Mouse (Mus musculus) B cell, adult 67 days (primary cell): Measurements from ENCODE around the gene Eaf2. TPM values are rescaled to one million over a fixed set of nuclear protein-coding genes. Genes with fewer than 3 reads are reported as not detected.

Experiments used
- total RNA-seq, 2 experiments: library from RNA; stranded (reverse); gene quantifications; 4 replicates each; pipeline ENCODE4 v1.2.4; 2023

Eaf2 gene
- 10 to 100 TPM; 13.5 to 14.1 TPM for total RNA-seq

DNA sequence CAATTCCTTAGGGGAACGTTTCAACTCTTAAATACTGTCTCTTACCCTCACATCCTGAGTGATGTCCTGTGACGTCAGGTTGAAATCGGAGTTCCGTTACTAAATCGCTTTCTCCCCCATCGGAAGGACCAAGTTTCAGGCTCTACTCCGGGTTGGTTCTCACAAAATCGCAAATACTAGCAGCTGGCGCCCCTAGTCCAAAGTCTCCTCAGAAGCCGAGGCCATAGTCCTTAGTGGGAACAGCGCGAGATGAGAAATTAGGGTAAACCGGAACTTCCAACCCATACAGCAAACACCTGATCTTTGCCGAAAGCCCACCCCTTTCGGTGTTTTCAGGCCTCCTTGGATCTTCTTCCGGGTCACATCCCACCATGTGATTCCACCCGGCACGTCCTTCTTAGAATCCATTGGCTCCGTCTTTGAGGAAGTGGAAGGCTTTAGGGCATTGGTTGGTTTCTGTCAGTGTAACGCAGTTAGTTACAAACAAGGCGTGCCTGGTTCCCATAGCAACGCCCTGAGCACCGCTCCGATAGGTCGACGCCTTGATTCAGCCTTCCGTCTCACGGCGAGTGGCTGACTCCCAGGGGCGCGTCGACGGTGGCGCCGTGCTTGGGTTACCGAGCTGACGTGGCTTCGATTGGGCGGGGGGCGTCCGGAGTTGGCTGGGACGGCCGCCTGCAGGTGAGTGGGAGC, at the start of gene Eaf2, which contains the start of gene Golgb1:
TSS of gene Eaf2 (minus strand) at position 421 of the 693 bp plus-strand sequence.
TSS of gene Golgb1 (plus strand) at position 558 of the 693 bp plus-strand sequence.

DNA sequence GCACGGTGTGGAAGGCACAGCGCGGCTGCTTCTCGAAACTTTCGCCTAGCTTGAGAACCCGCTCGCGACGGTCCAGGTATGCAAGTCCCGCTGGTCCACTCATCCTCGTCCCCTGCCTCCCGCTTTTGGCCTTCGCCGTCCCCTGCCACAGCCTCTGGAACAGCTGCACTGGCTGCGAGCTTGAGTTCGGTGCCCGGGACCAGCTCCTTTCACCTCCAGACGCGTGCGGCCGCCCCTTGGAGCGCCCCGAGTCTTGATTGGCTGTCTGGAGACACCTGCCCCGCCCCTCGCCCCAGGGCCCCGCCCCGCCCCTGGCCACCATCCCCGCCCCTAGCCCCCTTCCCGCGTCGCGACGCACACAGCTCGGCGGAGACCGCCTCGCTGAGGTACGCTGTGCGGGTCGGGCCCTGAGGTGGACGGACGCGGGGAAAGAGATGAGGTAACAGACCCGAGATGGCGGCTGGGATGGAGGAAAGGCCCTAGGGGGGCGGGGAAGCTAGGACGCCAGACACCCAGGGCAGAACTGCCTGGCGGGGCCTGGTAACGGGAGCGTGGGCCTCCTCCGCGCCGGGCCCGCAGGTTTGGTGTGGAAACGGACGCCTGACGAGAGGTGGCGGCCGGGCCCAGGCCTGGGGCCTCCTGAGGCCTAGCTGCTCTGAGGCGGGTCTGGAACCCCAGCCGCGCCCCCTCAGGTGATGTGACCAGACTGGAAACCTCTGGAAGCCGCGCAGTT, 46.6 kb downstream of the Eaf2 start, which contains the start of gene Iqcb1:
TSS of gene Iqcb1 (plus strand) at position 332 of the 733 bp plus-strand sequence.

DNA sequence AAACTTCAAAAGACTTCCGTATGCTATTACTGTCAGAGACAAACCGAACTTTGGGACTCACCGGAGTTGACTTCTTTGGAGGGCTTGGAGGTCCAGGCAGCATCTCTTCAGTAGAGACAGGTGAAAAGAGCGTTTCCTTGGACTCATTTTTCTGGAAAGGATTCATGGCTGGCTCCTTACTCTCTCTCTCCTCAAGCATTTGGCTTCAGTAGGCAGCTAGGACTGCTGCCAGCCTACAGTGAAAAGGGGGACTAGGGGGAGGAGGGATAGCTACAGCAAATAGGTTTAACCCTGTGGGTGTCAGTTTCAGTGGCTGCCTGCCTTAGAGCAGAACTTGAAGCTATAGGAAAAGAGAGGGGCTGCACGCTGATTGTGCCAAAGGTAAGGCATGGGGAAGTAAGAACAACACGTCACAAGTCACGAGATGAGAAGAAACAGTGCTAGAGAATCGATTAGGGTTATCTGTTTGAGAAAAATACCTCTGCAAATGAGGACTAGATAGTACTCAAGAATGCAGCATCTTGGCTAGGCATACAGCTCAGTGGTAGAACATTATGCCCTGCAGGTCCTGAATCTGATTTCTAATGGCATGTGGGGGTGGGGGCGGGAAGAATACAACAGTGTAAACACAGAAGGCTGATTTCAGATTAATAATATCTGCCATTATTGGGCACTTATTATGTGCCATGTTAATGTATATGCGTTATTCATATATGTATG, 90.0 kb downstream of the Eaf2 start, which contains the start of gene Slc15a2:
TSS of gene Slc15a2 (minus strand) at position 369 of the 720 bp plus-strand sequence.

Other genes with a start within 250 kb of the Eaf2 start
- 100 to 1,000 TPM; 148 to 156 TPM for gene Cd86, start 208.9 kb downstream of the Eaf2 start, total RNA-seq
- gene Ildr1, start 181.0 kb downstream of the Eaf2 start, total RNA-seq = 10 to 100 TPM; 14.5 to 14.8 TPM
- 10 to 100 TPM; 14.0 to 27.3 TPM for gene Slc15a2, start 90.0 kb downstream of the Eaf2 start, total RNA-seq
- 10 to 100 TPM; 66.9 to 72.6 TPM for gene Iqcb1, start 46.6 kb downstream of the Eaf2 start, total RNA-seq
- gene Golgb1, start 137 bp upstream of the Eaf2 start, total RNA-seq = 10 to 100 TPM; 35.6 to 45.4 TPM
- 100 to 1,000 TPM; 346 to 360 TPM for gene Hcls1, start 60.0 kb upstream of the Eaf2 start, total RNA-seq
- 1 to 10 TPM in 1 of 2 experiments, under 1 TPM in 1; 0.74 to 1.4 TPM for gene Fbxo40, start 115.5 kb upstream of the Eaf2 start, total RNA-seq
- gene Polq, start 136.8 kb upstream of the Eaf2 start, total RNA-seq = 1 to 10 TPM; 6.1 to 8.1 TPM